Mouse (Mus musculus) olfactory bulb, adult 2 months (tissue): ENCODE measurements around the gene Sfrp2. TPM values are rescaled to one million over a fixed set of nuclear protein-coding genes. Genes with fewer than 3 reads are reported as not detected.

Experiments used
- H3K27ac ChIP-seq: fragments of 200-500 bp; 2 replicates; pipeline ENCODE4 v1.5.1; 2012; ENCODE audit warnings: low read depth, low read length; ENCODE audit not compliant: insufficient read depth
- H3K4me1 ChIP-seq: fragments of 200-500 bp; 2 replicates; pipeline ENCODE4 v1.6.1; 2012; ENCODE audit warnings: low read length; ENCODE audit not compliant: control insufficient read depth, insufficient read depth
- H3K4me3 ChIP-seq: fragments of 200-500 bp; 2 replicates; pipeline ENCODE4 v1.5.1; 2012; ENCODE audit warnings: mild to moderate bottlenecking, low read depth, low read length, moderate library complexity; ENCODE audit not compliant: insufficient read depth
- CTCF ChIP-seq: fragments of 200-500 bp; IDR thresholded peaks from 2 replicates; pipeline ENCODE4 v1.5.1; 2012; ENCODE audit warnings: low read depth, mild to moderate bottlenecking, low read length, moderate library complexity; ENCODE audit not compliant: insufficient read depth
- POLR2A ChIP-seq: fragments of 200-500 bp; IDR thresholded peaks from 2 replicates; pipeline ENCODE4 v1.6.1; 2012; ENCODE audit warnings: mild to moderate bottlenecking, low read depth, low read length, moderate library complexity; ENCODE audit not compliant: insufficient read depth
- WGBS: fragments of 180-500 bp; shearing (Covaris S2); methylation state at CpG from one replicate; pipeline ENCODE4 v1.1.7; 2018; 5-methylcytosine and 5-hydroxymethylcytosine counted together
- polyA plus RNA-seq: library from polyadenylated mRNA; stranded (reverse); fragments of >200 nt; gene quantifications from 2 replicates; pipeline ENCODE4 v1.2.4, GENCODE M21; 2012; ENCODE audit warnings: low replicate concordance; ENCODE audit not compliant: missing spikeins, insufficient read depth, insufficient read length

Sfrp2 gene
- not detected in 2 replicates for polyA plus RNA-seq

- Histone ChIP-seq H3K4me1 (peaks cover 21% of the 10 kb centered on the region), H3K27ac (no peak within 1 kb of the TSS), H3K4me3 (peak within 1 kb of the TSS; percentile 52)
- WGBS: under 1% methylated on average over 82 of the region's 82 CpGs
- TF ChIP-seq CTCF (no peak), POLR2A (no peak)
These were observed at the start of gene Sfrp2 for GRCm38 (mm10) chr3:83765871-83766725. Gene Sfrp2 (plus strand): TSS chr3:83766321.

DNA sequence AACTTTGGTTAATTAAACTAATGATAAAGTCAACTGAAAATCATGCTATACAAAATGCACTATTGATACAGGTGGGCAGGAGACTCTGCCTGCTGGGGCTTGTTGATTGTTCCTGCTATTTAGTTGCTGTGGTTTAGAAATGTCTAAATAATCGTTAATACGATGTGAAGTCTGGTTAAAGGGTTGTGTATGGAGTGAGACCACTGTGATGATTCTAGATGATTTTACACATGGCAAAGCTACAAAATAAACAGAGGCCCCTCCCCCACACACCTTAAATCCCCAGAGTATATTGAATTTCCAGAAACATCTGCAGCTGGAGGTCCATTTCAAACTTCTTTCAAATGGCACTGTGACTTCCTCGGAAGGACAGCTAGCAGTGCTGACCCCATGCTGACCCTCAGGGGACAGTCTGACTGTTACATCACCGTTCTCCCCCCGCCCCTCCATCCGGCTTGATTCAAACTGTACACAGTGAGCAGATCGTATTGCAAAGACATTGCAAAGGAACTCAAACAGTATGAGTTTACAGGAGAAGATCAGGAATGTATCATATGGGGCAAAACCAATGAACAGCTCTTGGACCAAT, 48.4 kb upstream of the Sfrp2 start:
- H3K27ac ChIP-seq: no peak overlapping the region
- WGBS: 62% methylated on average over 7 of the region's 7 CpGs

DNA sequence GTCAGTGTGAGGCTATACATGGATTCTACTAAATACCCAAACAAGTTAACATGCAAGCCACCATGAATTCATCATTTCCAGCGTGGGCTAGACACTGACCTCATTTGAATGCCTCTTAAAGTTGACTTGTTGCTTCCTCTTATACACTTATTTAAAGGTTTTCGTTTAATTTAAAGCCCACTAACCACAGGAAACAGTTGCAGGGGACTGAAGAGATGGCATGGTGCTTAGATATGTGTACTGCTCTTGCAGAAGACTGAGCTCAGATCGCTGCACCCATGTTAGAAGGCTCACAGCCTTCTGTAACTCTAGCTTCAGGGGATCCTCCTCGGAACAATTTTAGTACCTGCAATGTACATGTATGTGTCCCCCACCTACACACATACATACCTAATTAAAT, 47.5 kb upstream of the Sfrp2 start:
- Histone ChIP-seq H3K4me3 (no peak overlapping the region), H3K27ac (no peak overlapping the region), H3K4me1 (no peaks in the 10 kb centered on the region)
- 78% methylated on average over 4 of the region's 4 CpGs for WGBS
- TF ChIP-seq POLR2A: no peak

More for the DNA sequence above, 48.4 kb upstream of the Sfrp2 start:
- no peaks in the 10 kb centered on the region for H3K4me1 ChIP-seq
- TF ChIP-seq POLR2A: no peak
- TF ChIP-seq CTCF: no peak
- H3K4me3 ChIP-seq: no peak overlapping the region

DNA sequence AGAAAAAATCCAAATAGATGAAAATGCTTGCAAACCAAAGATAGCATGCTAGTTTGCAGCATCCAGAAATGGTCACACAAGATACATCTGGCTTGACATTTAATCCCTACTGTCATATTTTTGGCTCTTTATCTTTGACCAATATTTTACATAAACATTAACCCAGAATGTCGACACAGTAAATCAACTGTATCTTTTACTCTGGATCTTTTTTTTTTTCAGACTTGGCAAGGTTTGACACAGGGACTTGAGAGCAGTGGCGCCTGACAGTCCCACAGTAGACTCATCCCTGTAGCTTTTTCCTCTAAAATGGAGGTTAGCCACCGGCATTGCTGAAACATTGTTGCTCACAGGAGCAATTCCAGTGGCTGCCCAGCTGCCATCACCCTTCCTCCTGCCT, 37.9 kb upstream of the Sfrp2 start:
- Histone ChIP-seq H3K4me1 (no peaks in the 10 kb centered on the region), H3K27ac (no peak overlapping the region), H3K4me3 (no peak overlapping the region)
- WGBS: 82% methylated on average over 3 of the region's 3 CpGs
- TF ChIP-seq POLR2A (no peak), CTCF (no peak)

DNA sequence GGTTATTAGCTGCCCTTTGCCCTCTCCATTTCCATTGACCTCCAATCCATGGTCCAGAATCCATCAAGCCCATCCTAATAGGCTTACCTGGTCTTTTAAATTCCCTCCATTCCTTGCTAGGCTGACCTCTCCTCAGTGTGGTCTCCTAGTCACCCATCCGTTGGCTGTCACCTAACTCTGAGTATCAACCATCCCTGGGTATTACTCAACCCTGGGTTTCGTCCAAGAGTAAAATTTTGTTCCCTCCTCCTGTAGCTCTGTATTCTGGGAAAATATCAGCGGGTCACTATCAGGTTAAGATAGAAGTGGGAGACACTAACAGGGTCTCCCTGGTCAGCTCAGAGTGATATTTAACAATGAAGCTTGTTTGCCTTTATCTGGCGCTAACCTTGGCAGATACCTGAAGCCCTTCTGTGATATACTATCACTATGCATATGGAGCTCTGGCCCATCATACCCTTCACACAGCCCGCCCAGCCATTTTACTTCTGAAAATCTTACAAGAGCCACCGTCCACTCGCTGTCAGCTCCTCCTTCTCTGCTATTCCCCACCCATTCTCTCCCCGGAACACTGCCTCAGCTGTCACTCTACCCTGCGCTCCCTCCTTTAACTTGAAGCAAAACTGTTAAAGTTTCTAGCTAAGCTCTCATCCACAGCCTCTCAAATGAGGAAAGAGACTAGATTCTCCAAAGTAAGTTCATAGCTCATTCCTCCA, 37.3 kb upstream of the Sfrp2 start:
- Histone ChIP-seq H3K27ac (no peak overlapping the region), H3K4me3 (no peak overlapping the region), H3K4me1 (no peaks in the 10 kb centered on the region)
- WGBS: 91% methylated on average over 9 of the region's 9 CpGs
- TF ChIP-seq POLR2A (no peak), CTCF (no peak)

GRCm38 (mm10) chr3:83733985-83734384, 32.1 kb upstream of the Sfrp2 start:
- 95% methylated on average over 8 of the region's 8 CpGs for WGBS
- TF ChIP-seq CTCF: no peak
- no peak for TF ChIP-seq POLR2A
- no peak overlapping the region for H3K27ac ChIP-seq

GRCm38 (mm10) chr3:83736980-83737379, 29.1 kb upstream of the Sfrp2 start:
- 94% methylated on average over 4 of the region's 4 CpGs for WGBS
- H3K4me3 ChIP-seq: no peak overlapping the region
- H3K27ac ChIP-seq: no peak overlapping the region
- no peaks in the 10 kb centered on the region for H3K4me1 ChIP-seq
- no peak for TF ChIP-seq CTCF

More at GRCm38 (mm10) chr3:83733985-83734384, 32.1 kb upstream of the Sfrp2 start:
- Histone ChIP-seq H3K4me3 (no peak overlapping the region), H3K4me1 (no peaks in the 10 kb centered on the region)

DNA sequence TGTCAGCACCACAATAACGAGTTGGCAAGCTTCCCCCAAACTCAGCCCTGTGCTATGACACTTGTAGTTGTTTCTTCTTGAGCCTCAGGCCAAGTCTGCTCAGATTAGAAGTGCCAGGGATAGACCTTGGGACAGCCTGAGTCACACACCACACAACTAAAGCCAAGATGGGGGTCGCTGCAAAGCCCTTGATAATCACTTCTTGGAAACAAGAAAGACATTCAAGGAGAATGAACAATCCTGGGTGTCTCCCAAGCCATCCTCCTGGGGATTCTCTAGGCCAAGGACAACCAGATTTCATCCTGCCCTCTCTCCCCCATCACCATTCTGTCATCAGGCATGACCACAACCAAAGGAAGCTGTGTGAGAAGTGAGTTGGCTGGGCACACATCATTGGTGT, 25.9 kb upstream of the Sfrp2 start:
- Histone ChIP-seq H3K4me3 (no peak overlapping the region), H3K4me1 (no peaks in the 10 kb centered on the region), H3K27ac (no peak overlapping the region)
- 59% methylated on average over 2 of the region's 2 CpGs for WGBS
- no peak for TF ChIP-seq CTCF

GRCm38 (mm10) chr3:83747276-83747675, 18.8 kb upstream of the Sfrp2 start:
- Histone ChIP-seq H3K4me3 (no peak overlapping the region), H3K4me1 (no peaks in the 10 kb centered on the region), H3K27ac (no peak overlapping the region)
- TF ChIP-seq POLR2A: no peak
- no peak for TF ChIP-seq CTCF
- WGBS: 86% methylated on average over 4 of the region's 4 CpGs
